Mouse (Mus musculus) neural tube, embryonic 13.5 days (tissue): ENCODE results near the gene 2510009E07Rik. TPM values are rescaled to one million over a fixed set of nuclear protein-coding genes. Genes with fewer than 3 reads are reported as not detected.
A peak's percentile ranks its signal among the peaks of the same experiment; 100 is the strongest.
"Not testable (repeated sequence)": the region's sequence is repeated elsewhere in the genome, so short reads cannot be mapped to it uniquely, and the experiment has no call there.

Experiments used
- ATAC-seq: fragments of 200-750 bp; cut with Nextera tagmentation; 2 replicates; pipeline ENCODE4 v1.8.0; 2017; ENCODE audit warnings: low read depth, mild to moderate bottlenecking, moderate TSS enrichment, moderate library complexity
- H3K27ac ChIP-seq: fragments of 300-500 bp; sonication (generic); replicated peaks from 2 replicates; pipeline ENCODE4 v1.5.1; 2015; ENCODE audit warnings: moderate library complexity, mild to moderate bottlenecking, inconsistent platforms
- H3K27me3 ChIP-seq: fragments of 300-500 bp; sonication (generic); 2 replicates; pipeline ENCODE4 v1.6.1; 2015; ENCODE audit warnings: mild to moderate bottlenecking, inconsistent platforms
- H3K36me3 ChIP-seq: fragments of 300-500 bp; sonication (generic); 2 replicates; pipeline ENCODE4 v1.6.1; 2015; ENCODE audit warnings: mild to moderate bottlenecking, inconsistent platforms
- H3K4me1 ChIP-seq: fragments of 300-500 bp; sonication (generic); replicated peaks from 2 replicates; pipeline ENCODE4 v1.6.1; 2015; ENCODE audit warnings: inconsistent platforms
- H3K4me2 ChIP-seq: fragments of 300-500 bp; sonication (generic); 2 replicates; pipeline ENCODE4 v1.6.1; 2015; ENCODE audit warnings: inconsistent platforms, mild to moderate bottlenecking, moderate library complexity
- H3K4me3 ChIP-seq: fragments of 300-500 bp; sonication (generic); 2 replicates; pipeline ENCODE4 v1.5.1; 2015; ENCODE audit warnings: mild to moderate bottlenecking, inconsistent platforms
- H3K9ac ChIP-seq: fragments of 300-500 bp; sonication (generic); 2 replicates; pipeline ENCODE4 v1.6.1; 2015; ENCODE audit warnings: moderate library complexity, mild to moderate bottlenecking, inconsistent platforms
- H3K9me3 ChIP-seq: fragments of 300-500 bp; sonication (generic); 2 replicates; pipeline ENCODE4 v1.6.1; 2016; ENCODE audit warnings: inconsistent platforms
- WGBS: fragments of 180-500 bp; shearing (Covaris S2); methylation state at CpG from one replicate; pipeline ENCODE4 v1.1.7; 2015; 5-methylcytosine and 5-hydroxymethylcytosine counted together
- polyA plus RNA-seq: library from polyadenylated mRNA; unstranded; fragments of >200 nt; fragmentation: Nextera tagmentation; extraction: Ambion mirVana; gene quantifications from 2 replicates; pipeline ENCODE4 v1.2.1, GENCODE M21; 2015

The 2510009E07Rik gene
- polyA plus RNA-seq, 1 experiment from 2014 or later = 54.0 TPM

GRCm38 (mm10) chr16:21673046-21673445 lies 21.4 kb downstream of the 2510009E07Rik start:
- ATAC-seq = not testable (repeated sequence)

GRCm38 (mm10) chr16:21671878-21672277 lies 22.6 kb downstream of the 2510009E07Rik start:
- Histone ChIP-seq H3K4me3 (no peak overlapping the region), H3K9me3 (0 out of 2 replicates have a peak, but pooled peaks cover 4% of the 10 kb centered on the region), H3K27me3 (no peaks in the 10 kb centered on the region), H3K36me3 (peaks cover 11% of the 10 kb centered on the region), H3K9ac (no peak overlapping the region), H3K27ac (no peak overlapping the region), H3K4me2 (no peak overlapping the region), H3K4me1 (no peaks in the 10 kb centered on the region)
- 86% methylated on average over 4 of the region's 4 CpGs for WGBS
- ATAC-seq = no peak

More at GRCm38 (mm10) chr16:21673046-21673445, 21.4 kb downstream of the 2510009E07Rik start:
- H3K4me2 ChIP-seq, H3K4me3 ChIP-seq, H3K9me3 ChIP-seq, H3K27ac ChIP-seq, H3K4me1 ChIP-seq, H3K27me3 ChIP-seq, H3K9ac ChIP-seq: not testable (repeated sequence)
- peaks cover 21% of the 10 kb centered on the region for H3K36me3 ChIP-seq

- Histone ChIP-seq H3K9ac (peak overlapping the region; percentile 38; the same call in 1 of the 2 replicates), H3K4me1 (peaks cover 35% of the 10 kb centered on the region), H3K4me2 (peak overlapping the region; percentile 42), H3K9me3 (0 out of 2 replicates have a peak, but pooled peaks cover 4% of the 10 kb centered on the region), H3K36me3 (peaks cover 6% of the 10 kb centered on the region; the same call in 1 of the 2 replicates), H3K27ac (peak overlapping the region; percentile 80), H3K27me3 (no peaks in the 10 kb centered on the region), H3K4me3 (no peak overlapping the region)
- peak; percentile 57; the same call in 1 of the 2 replicates for ATAC-seq
- WGBS = 10% methylated on average over 4 of the region's 4 CpGs
Observed at GRCm38 (mm10) chr16:21665423-21665986, 29.0 kb downstream of the 2510009E07Rik start.

GRCm38 (mm10) chr16:21664633-21665363 lies 29.7 kb downstream of the 2510009E07Rik start:
- Histone ChIP-seq H3K4me1 (peaks cover 39% of the 10 kb centered on the region), H3K9me3 (0 out of 2 replicates have a peak, but pooled peaks cover 4% of the 10 kb centered on the region), H3K9ac (peak overlapping the region; percentile 38), H3K4me3 (peak overlapping the region; percentile 13; the same call in 1 of the 2 replicates), H3K27me3 (no peaks in the 10 kb centered on the region), H3K4me2 (peak overlapping the region; percentile 42), H3K27ac (peak overlapping the region; percentile 80), H3K36me3 (peaks cover 7% of the 10 kb centered on the region; the same call in 1 of the 2 replicates)
- 8% methylated on average over 18 of the region's 18 CpGs for WGBS
- peak; percentile 84 for ATAC-seq

- H3K4me3 ChIP-seq = no peak overlapping the region
- peaks cover 5% of the 10 kb centered on the region; the same call in 1 of the 2 replicates for H3K9me3 ChIP-seq
- H3K4me2 ChIP-seq = no peak overlapping the region
- no peak overlapping the region for H3K9ac ChIP-seq
- ATAC-seq = no peak
- H3K4me1 ChIP-seq = peaks cover 21% of the 10 kb centered on the region
- H3K36me3 ChIP-seq = peaks cover 29% of the 10 kb centered on the region
- WGBS = 87% methylated on average over 9 of the region's 9 CpGs
- no peaks in the 10 kb centered on the region for H3K27me3 ChIP-seq
- H3K27ac ChIP-seq = peak overlapping the region; percentile 77
Observed at GRCm38 (mm10) chr16:21655961-21656360, 38.5 kb downstream of the 2510009E07Rik start.

- Histone ChIP-seq H3K9ac (no peak overlapping the region), H3K27me3 (no peaks in the 10 kb centered on the region), H3K9me3 (peaks cover 5% of the 10 kb centered on the region; the same call in 1 of the 2 replicates), H3K4me2 (no peak overlapping the region), H3K36me3 (peaks cover 31% of the 10 kb centered on the region), H3K4me3 (no peak overlapping the region), H3K27ac (peak overlapping the region; percentile 77), H3K4me1 (peaks cover 21% of the 10 kb centered on the region)
- ATAC-seq = 0 out of 2 replicates have a peak, but pooled peaks have one; percentile 13
- WGBS = 43% methylated on average over 6 of the region's 6 CpGs
Observed at GRCm38 (mm10) chr16:21655291-21655690, 39.2 kb downstream of the 2510009E07Rik start.

- Histone ChIP-seq H3K27ac (peak overlapping the region; percentile 77), H3K9ac (no peak overlapping the region), H3K4me3 (no peak overlapping the region), H3K36me3 (peaks cover 26% of the 10 kb centered on the region), H3K27me3 (no peaks in the 10 kb centered on the region), H3K4me2 (no peak overlapping the region), H3K9me3 (peaks cover 4% of the 10 kb centered on the region; the same call in 1 of the 2 replicates), H3K4me1 (peaks cover 17% of the 10 kb centered on the region)
- WGBS = 37% methylated on average over 5 of the region's 5 CpGs
- ATAC-seq = peak; percentile 61; the same call in 1 of the 2 replicates
Observed at GRCm38 (mm10) chr16:21654384-21654783, 40.1 kb downstream of the 2510009E07Rik start.

- Histone ChIP-seq H3K4me2 (no peak overlapping the region), H3K36me3 (peaks cover 27% of the 10 kb centered on the region), H3K4me1 (peaks cover 17% of the 10 kb centered on the region), H3K27me3 (no peaks in the 10 kb centered on the region), H3K27ac (no peak overlapping the region), H3K4me3 (no peak overlapping the region), H3K9me3 (no peaks in the 10 kb centered on the region), H3K9ac (no peak overlapping the region)
- 77% methylated on average over 15 of the region's 15 CpGs for WGBS
- ATAC-seq = no peak
Observed at GRCm38 (mm10) chr16:21653151-21653550, 41.3 kb downstream of the 2510009E07Rik start.

- Histone ChIP-seq H3K4me1 (peaks cover 17% of the 10 kb centered on the region), H3K27me3 (no peaks in the 10 kb centered on the region), H3K36me3 (peaks cover 34% of the 10 kb centered on the region), H3K4me2 (no peak overlapping the region), H3K9me3 (no peaks in the 10 kb centered on the region), H3K4me3 (no peak overlapping the region), H3K27ac (no peak overlapping the region), H3K9ac (no peak overlapping the region)
- ATAC-seq = no peak
- 91% methylated on average over 4 of the region's 4 CpGs for WGBS
Observed at GRCm38 (mm10) chr16:21651161-21651560, 43.3 kb downstream of the 2510009E07Rik start.

GRCm38 (mm10) chr16:21650289-21650688 lies 44.2 kb downstream of the 2510009E07Rik start:
- 86% methylated on average over 3 of the region's 3 CpGs for WGBS
- Histone ChIP-seq H3K36me3 (peaks cover 34% of the 10 kb centered on the region), H3K9ac (no peak overlapping the region), H3K9me3 (no peaks in the 10 kb centered on the region), H3K4me2 (no peak overlapping the region), H3K27me3 (no peaks in the 10 kb centered on the region), H3K4me3 (no peak overlapping the region), H3K27ac (no peak overlapping the region), H3K4me1 (peaks cover 14% of the 10 kb centered on the region)
- ATAC-seq = no peak

- ATAC-seq = no peak
- no peaks in the 10 kb centered on the region for H3K9me3 ChIP-seq
- H3K4me3 ChIP-seq = no peak overlapping the region
- no peak overlapping the region for H3K27ac ChIP-seq
- H3K4me1 ChIP-seq = peaks cover 22% of the 10 kb centered on the region
- H3K36me3 ChIP-seq = peaks cover 38% of the 10 kb centered on the region
- no peak overlapping the region for H3K4me2 ChIP-seq
- H3K27me3 ChIP-seq = no peaks in the 10 kb centered on the region
- no peak overlapping the region for H3K9ac ChIP-seq
- 90% methylated on average over 4 of the region's 4 CpGs for WGBS
Observed at GRCm38 (mm10) chr16:21648800-21649199, 45.7 kb downstream of the 2510009E07Rik start.

GRCm38 (mm10) chr16:21646496-21646895 lies 48.0 kb downstream of the 2510009E07Rik start:
- Histone ChIP-seq H3K9me3 (no peaks in the 10 kb centered on the region), H3K27me3 (no peaks in the 10 kb centered on the region), H3K9ac (no peak overlapping the region), H3K4me2 (no peak overlapping the region), H3K4me1 (peaks cover 19% of the 10 kb centered on the region), H3K36me3 (peaks cover 36% of the 10 kb centered on the region), H3K4me3 (no peak overlapping the region), H3K27ac (no peak overlapping the region; the same call in 1 of the 2 replicates)
- ATAC-seq = no peak
- WGBS = 57% methylated on average over 3 of the region's 3 CpGs
